Mouse (Mus musculus): ENCODE results near the gene Tpx2. TPM values are rescaled to one million over a fixed set of nuclear protein-coding genes. Genes with fewer than 3 reads are reported as not detected.

The Tpx2 gene
- polyA plus RNA-seq, 2 experiments = 51.3 to 71.8 TPM

DNA sequence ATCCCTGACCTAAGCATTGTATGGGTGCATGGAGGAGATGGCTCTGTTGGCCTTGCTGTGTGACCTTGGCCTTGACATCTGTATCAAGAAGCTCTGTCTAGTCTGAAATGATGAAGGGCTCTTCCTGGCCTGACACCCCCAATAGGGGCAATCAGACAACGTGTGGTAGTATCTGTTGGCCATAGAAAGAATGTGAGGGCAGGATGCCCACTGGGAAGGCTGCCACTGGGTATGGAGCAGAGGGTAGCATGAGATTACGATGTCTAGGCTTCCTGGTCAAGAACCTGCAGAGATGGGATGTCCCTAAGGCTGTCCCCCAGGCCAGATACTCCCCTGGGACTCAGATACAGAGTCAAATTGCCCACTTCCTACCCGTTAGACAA is 81.2 kb downstream of the Tpx2 start:
- H3K4me3 ChIP-seq (replicated peaks; ENCODE audit: low read length) = no peak overlapping the region
- H3K4me2 ChIP-seq (replicated peaks; ENCODE audit: low read depth, low read length, severe bottlenecking) = no peak overlapping the region
- H3K9ac ChIP-seq (ENCODE audit: low read depth, low read length, severe bottlenecking) = no peak overlapping the region
- peaks cover 9% of the 10 kb centered on the region for H3K4me1 ChIP-seq (ENCODE audit: control insufficient read depth, insufficient read depth, low read length)
- TF ChIP-seq POLR2A (IDR thresholded peaks at IDR 0.05; ENCODE audit: borderline replicate concordance, extremely low read depth, insufficient read depth, insufficient read length) = no peak
- no peaks in the 10 kb centered on the region for H3K9me3 ChIP-seq (ENCODE audit: control insufficient read depth, low read length)
- no peaks in the 10 kb centered on the region for H3K27me3 ChIP-seq (ENCODE audit: control insufficient read depth, insufficient read depth, low read length)
- WGBS = 74% methylated on average over 3 of the region's 3 CpGs
- H3K27ac ChIP-seq (replicated peaks; ENCODE audit: low read depth, low read length) = no peak overlapping the region
- ATAC-seq (ENCODE audit: low FRiP score, low read depth) = no peak
- DNase-seq (ENCODE audit: low spot score) = no peak
- no peaks in the 10 kb centered on the region for H3K36me3 ChIP-seq (ENCODE audit: control insufficient read depth, insufficient read depth, low read length)

DNA sequence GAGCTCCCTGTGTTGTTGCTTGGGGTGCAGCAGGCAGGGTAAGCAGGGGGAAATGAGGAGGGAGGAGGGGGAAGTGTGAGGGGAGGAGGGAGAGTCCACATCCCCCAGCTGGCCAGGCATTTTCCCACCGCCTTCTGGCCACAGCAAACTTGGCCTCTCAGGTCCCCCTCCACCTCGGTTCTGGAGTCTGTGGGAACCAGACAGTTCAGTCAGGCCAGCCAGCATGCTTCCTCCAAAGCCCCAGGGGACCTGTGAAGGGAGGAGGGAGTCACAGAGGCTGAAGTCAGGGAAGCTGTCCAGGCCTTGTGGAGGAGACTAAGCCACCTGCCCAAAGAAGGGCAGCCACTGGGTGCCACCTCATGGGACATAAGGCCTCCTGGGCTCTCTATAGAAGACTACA is 82.5 kb downstream of the Tpx2 start:
- WGBS = 42% methylated on average over 2 of the region's 2 CpGs
- no peak for TF ChIP-seq POLR2A (IDR thresholded peaks at IDR 0.05; ENCODE audit: borderline replicate concordance, extremely low read depth, insufficient read depth, insufficient read length)
- no peak overlapping the region for H3K27ac ChIP-seq (replicated peaks; ENCODE audit: low read depth, low read length)

DNA sequence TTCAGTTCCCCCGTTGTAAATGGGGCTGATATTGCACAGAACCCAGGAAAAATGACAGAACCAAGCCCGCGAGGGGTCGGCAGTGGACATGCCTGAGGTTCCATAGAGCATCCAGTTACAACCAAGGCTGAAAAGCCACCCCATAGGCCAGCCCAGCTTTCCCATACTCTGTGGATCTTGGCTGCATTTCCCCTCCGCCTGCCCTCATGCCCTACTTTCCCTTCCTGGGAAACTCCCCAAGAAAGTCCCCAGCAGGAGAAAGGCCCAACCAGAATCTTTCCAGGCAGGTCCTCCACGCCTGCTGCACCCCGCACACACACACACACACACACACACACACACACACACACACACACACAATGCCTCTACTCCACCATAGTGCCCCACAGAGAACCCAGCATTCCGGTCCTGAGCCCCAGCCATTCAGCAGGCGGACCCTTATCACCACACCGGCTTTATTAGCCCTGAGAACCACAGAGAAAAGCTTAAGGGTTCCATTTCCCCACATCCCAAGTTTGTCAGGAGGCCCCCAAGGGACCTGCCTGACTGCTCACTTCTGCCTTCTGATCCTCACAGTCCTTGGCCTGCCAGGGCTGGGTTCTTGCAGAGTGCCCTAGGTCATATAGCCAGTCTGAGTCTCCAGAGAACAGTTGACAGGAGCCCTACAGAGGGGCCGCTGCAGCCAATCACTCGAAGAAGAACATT is 83.8 kb downstream of the Tpx2 start:
- Histone ChIP-seq H3K4me1 (ENCODE audit: control insufficient read depth, insufficient read depth, low read length) (no peaks in the 10 kb centered on the region; the same call in 1 of the 2 replicates), H3K9me3 (ENCODE audit: control insufficient read depth, low read length) (no peaks in the 10 kb centered on the region), H3K27ac (replicated peaks; ENCODE audit: low read depth, low read length) (no peak overlapping the region), H3K9ac (ENCODE audit: low read depth, low read length, severe bottlenecking) (no peak overlapping the region), H3K36me3 (ENCODE audit: control insufficient read depth, insufficient read depth, low read length) (no peaks in the 10 kb centered on the region), H3K4me2 (replicated peaks; ENCODE audit: low read depth, low read length, severe bottlenecking) (no peak overlapping the region), H3K4me3 (replicated peaks; ENCODE audit: low read length) (no peak overlapping the region), H3K27me3 (ENCODE audit: control insufficient read depth, insufficient read depth, low read length) (no peaks in the 10 kb centered on the region)
- no peak for DNase-seq (ENCODE audit: low spot score)
- ATAC-seq (ENCODE audit: low FRiP score, low read depth) = no peak
- WGBS = 70% methylated on average over 12 of the region's 12 CpGs
- TF ChIP-seq POLR2A (IDR thresholded peaks at IDR 0.05; ENCODE audit: borderline replicate concordance, extremely low read depth, insufficient read depth, insufficient read length) = no peak

More for the DNA sequence above, 82.5 kb downstream of the Tpx2 start:
- H3K9me3 ChIP-seq (ENCODE audit: control insufficient read depth, low read length) = no peaks in the 10 kb centered on the region
- H3K27me3 ChIP-seq (ENCODE audit: control insufficient read depth, insufficient read depth, low read length) = no peaks in the 10 kb centered on the region
- ATAC-seq (ENCODE audit: low FRiP score, low read depth) = no peak
- no peak overlapping the region for H3K4me2 ChIP-seq (replicated peaks; ENCODE audit: low read depth, low read length, severe bottlenecking)
- peaks cover 8% of the 10 kb centered on the region for H3K4me1 ChIP-seq (ENCODE audit: control insufficient read depth, insufficient read depth, low read length)
- DNase-seq (ENCODE audit: low spot score) = no peak
- H3K36me3 ChIP-seq (ENCODE audit: control insufficient read depth, insufficient read depth, low read length) = no peaks in the 10 kb centered on the region
- H3K9ac ChIP-seq (ENCODE audit: low read depth, low read length, severe bottlenecking) = no peak overlapping the region
- no peak overlapping the region for H3K4me3 ChIP-seq (replicated peaks; ENCODE audit: low read length)

DNA sequence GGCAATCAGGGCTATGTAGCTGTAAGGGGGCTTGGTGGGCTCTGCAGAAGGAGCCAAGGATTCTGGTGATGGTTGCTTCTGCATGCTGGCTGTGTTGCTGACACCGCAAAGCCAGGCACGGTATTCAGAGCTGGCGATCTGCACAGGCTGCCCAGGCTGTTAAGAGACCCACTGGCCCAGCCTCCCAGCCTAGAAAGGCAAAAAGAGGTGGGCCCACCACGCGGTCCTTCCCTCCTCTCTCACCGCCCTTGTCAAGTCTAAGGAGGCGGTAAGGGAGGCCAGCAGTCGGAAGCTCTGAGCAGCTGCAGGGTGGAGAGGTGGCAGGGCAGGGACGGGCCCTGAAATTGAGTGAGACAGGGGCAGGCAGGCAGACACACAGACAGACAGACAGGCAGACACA is 85.3 kb downstream of the Tpx2 start, which contains the start of gene Foxs1:
Gene Foxs1, minus strand, starts transcription at position 161 of the 400 bp plus-strand sequence.
- Histone ChIP-seq H3K36me3 (ENCODE audit: control insufficient read depth, insufficient read depth, low read length) (no peaks in the 10 kb centered on the region), H3K9me3 (ENCODE audit: control insufficient read depth, low read length) (no peaks in the 10 kb centered on the region), H3K4me2 (replicated peaks; ENCODE audit: low read depth, low read length, severe bottlenecking) (no peak within 1 kb of the TSS), H3K9ac (ENCODE audit: low read depth, low read length, severe bottlenecking) (no peak within 1 kb of the TSS), H3K27me3 (ENCODE audit: control insufficient read depth, insufficient read depth, low read length) (no peaks in the 10 kb centered on the region), H3K4me1 (ENCODE audit: control insufficient read depth, insufficient read depth, low read length) (no peaks in the 10 kb centered on the region; the same call in 1 of the 2 replicates), H3K4me3 (replicated peaks; ENCODE audit: low read length) (no peak within 1 kb of the TSS), H3K27ac (replicated peaks; ENCODE audit: low read depth, low read length) (no peak within 1 kb of the TSS)
- DNase-seq (ENCODE audit: low spot score) = no peak
- TF ChIP-seq POLR2A (IDR thresholded peaks at IDR 0.05; ENCODE audit: borderline replicate concordance, extremely low read depth, insufficient read depth, insufficient read length) = no peak
- 25% methylated on average over 9 of the region's 9 CpGs for WGBS
- no peak for ATAC-seq (ENCODE audit: low FRiP score, low read depth)

DNA sequence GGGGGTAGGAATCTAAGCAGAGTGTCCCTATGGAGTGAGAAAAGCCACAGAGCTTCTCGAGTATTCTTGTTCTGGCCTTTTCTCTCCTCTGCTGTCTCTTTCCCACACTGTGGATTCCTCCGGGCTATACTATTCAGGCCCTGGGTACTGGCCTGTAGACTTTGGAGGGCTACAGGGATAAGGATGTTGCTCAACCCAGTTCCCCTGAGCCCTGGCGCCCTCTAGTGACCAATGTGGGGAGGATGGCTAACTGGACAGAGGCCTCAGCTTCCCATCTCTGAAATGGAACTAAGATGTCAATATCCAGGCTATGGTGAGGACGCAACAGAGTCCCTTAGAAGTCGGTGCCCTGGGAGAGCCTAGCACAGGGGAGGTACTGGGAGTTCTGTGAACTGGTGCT is 85.8 kb downstream of the Tpx2 start:
- Histone ChIP-seq H3K4me2 (replicated peaks; ENCODE audit: low read depth, low read length, severe bottlenecking) (no peak overlapping the region), H3K36me3 (ENCODE audit: control insufficient read depth, insufficient read depth, low read length) (no peaks in the 10 kb centered on the region), H3K4me3 (replicated peaks; ENCODE audit: low read length) (no peak overlapping the region), H3K9ac (ENCODE audit: low read depth, low read length, severe bottlenecking) (no peak overlapping the region), H3K27me3 (ENCODE audit: control insufficient read depth, insufficient read depth, low read length) (no peaks in the 10 kb centered on the region), H3K9me3 (ENCODE audit: control insufficient read depth, low read length) (no peaks in the 10 kb centered on the region), H3K4me1 (ENCODE audit: control insufficient read depth, insufficient read depth, low read length) (no peaks in the 10 kb centered on the region; the same call in 1 of the 2 replicates), H3K27ac (replicated peaks; ENCODE audit: low read depth, low read length) (no peak overlapping the region)
- TF ChIP-seq POLR2A (IDR thresholded peaks at IDR 0.05; ENCODE audit: borderline replicate concordance, extremely low read depth, insufficient read depth, insufficient read length) = no peak
- ATAC-seq (ENCODE audit: low FRiP score, low read depth) (no peak), DNase-seq (ENCODE audit: low spot score) (no peak)
- WGBS = 30% methylated on average over 5 of the region's 5 CpGs
